Mouse (Mus musculus) midbrain, postnatal 0 days (tissue): ENCODE measurements around the gene Ankrd65. TPM values are rescaled to one million over a fixed set of nuclear protein-coding genes. Genes with fewer than 3 reads are reported as not detected.

Experiments
- ATAC-seq: fragments of 200-750 bp; cut with Nextera tagmentation; 2 replicates; pipeline ENCODE4 v1.8.0; 2017; ENCODE audit warnings: moderate number of reproducible peaks, mild to moderate bottlenecking, moderate TSS enrichment, moderate library complexity; ENCODE audit not compliant: low FRiP score
- DNase-seq: peaks from one replicate; pipeline ENCODE4 v3.0.0-alpha.2; 2015; ENCODE audit warnings: low spot score
- H3K27ac ChIP-seq: fragments of 300-500 bp; sonication (generic); 2 replicates; pipeline ENCODE4 v1.5.1; 2014; ENCODE audit warnings: low read depth, mild to moderate bottlenecking, low read length, mixed read lengths
- H3K27me3 ChIP-seq: fragments of 300-500 bp; sonication (generic); 2 replicates; pipeline ENCODE4 v1.6.1; 2014; ENCODE audit warnings: low read length, control low read depth, mixed read lengths; ENCODE audit not compliant: insufficient read depth
- H3K36me3 ChIP-seq: fragments of 300-500 bp; sonication (generic); 2 replicates; pipeline ENCODE4 v1.6.1; 2014; ENCODE audit warnings: low read length, control low read depth, mixed read lengths; ENCODE audit not compliant: insufficient read depth
- H3K4me1 ChIP-seq: fragments of 300-500 bp; sonication (generic); 2 replicates; pipeline ENCODE4 v1.6.1; 2014; ENCODE audit warnings: mild to moderate bottlenecking, control low read depth, antibody characterized with exemption, low read length, mixed read lengths; ENCODE audit not compliant: insufficient read depth
- H3K4me2 ChIP-seq: fragments of 300-500 bp; sonication (generic); 2 replicates; pipeline ENCODE4 v1.6.1; 2014; ENCODE audit warnings: low read depth, mild to moderate bottlenecking, low read length, mixed read lengths; ENCODE audit not compliant: poor library complexity, severe bottlenecking
- H3K4me3 ChIP-seq: fragments of 300-500 bp; sonication (generic); 2 replicates; pipeline ENCODE4 v1.5.1; 2014; ENCODE audit warnings: low read depth, mild to moderate bottlenecking, low read length, moderate library complexity
- H3K9ac ChIP-seq: fragments of 300-500 bp; sonication (generic); replicated peaks from 2 replicates; pipeline ENCODE4 v1.6.1; 2014; ENCODE audit warnings: mild to moderate bottlenecking, low read length, moderate library complexity, mixed read lengths; ENCODE audit not compliant: poor library complexity, severe bottlenecking
- H3K9me3 ChIP-seq: fragments of 300-500 bp; sonication (generic); 2 replicates; pipeline ENCODE4 v1.6.1; 2016; ENCODE audit warnings: low read length, control low read depth
- CTCF ChIP-seq: IDR thresholded peaks from 2 replicates; pipeline ENCODE4 v1.5.1; 2016; ENCODE audit warnings: antibody characterized with exemption, mild to moderate bottlenecking
- WGBS: fragments of 180-500 bp; shearing (Covaris S2); extraction: QIAGEN DNeasy Blood & Tissue Kit; methylation state at CpG from one replicate; pipeline ENCODE4 v1.1.7; 2014; 5-methylcytosine and 5-hydroxymethylcytosine counted together
- polyA plus RNA-seq: library from polyadenylated mRNA; unstranded; fragments of >200 nt; fragmentation: Nextera tagmentation; extraction: Ambion mirVana; gene quantifications from 2 replicates; pipeline ENCODE4 v1.2.1, GENCODE M21; 2015
- total RNA-seq: library from RNA; depleted of rRNA; stranded (reverse); fragments of >200 nt; gene quantifications from 2 replicates; pipeline ENCODE4 v1.2.3, GENCODE M21; 2014

Gene Ankrd65
- total and polyA plus RNA-seq, 2 experiments from 2014 or later = not detected

- Histone ChIP-seq H3K9me3 (no peaks in the 10 kb centered on the region), H3K4me3 (peak overlapping the region; percentile 92), H3K27ac (peak overlapping the region; percentile 94), H3K9ac (peak overlapping the region; percentile 100), H3K4me1 (peaks cover 7% of the 10 kb centered on the region; the same call in 1 of the 2 replicates), H3K27me3 (no peaks in the 10 kb centered on the region), H3K4me2 (peak overlapping the region; percentile 84), H3K36me3 (peaks cover 55% of the 10 kb centered on the region)
- under 1% methylated on average over 49 of the region's 49 CpGs for WGBS
- TF ChIP-seq CTCF = no peak
- ATAC-seq (peak; percentile 57), DNase-seq (peak; percentile 41)
Measured at GRCm38 (mm10) chr4:155812665-155813181, 22.5 kb downstream of the Ankrd65 start.

GRCm38 (mm10) chr4:155817533-155817932, 27.3 kb downstream of the Ankrd65 start:
- Histone ChIP-seq H3K9ac (no peak overlapping the region), H3K4me2 (no peak overlapping the region), H3K36me3 (peaks cover 61% of the 10 kb centered on the region), H3K27me3 (no peaks in the 10 kb centered on the region), H3K4me3 (no peak overlapping the region), H3K9me3 (no peaks in the 10 kb centered on the region), H3K27ac (no peak overlapping the region), H3K4me1 (peaks cover 5% of the 10 kb centered on the region; the same call in 1 of the 2 replicates)
- ATAC-seq (no peak), DNase-seq (no peak)
- no peak for TF ChIP-seq CTCF
- 82% methylated on average over 4 of the region's 4 CpGs for WGBS

- DNase-seq (peak; percentile 44), ATAC-seq (no peak)
- Histone ChIP-seq H3K9me3 (no peaks in the 10 kb centered on the region), H3K4me3 (no peak overlapping the region), H3K27me3 (no peaks in the 10 kb centered on the region), H3K36me3 (peaks cover 69% of the 10 kb centered on the region), H3K27ac (no peak overlapping the region), H3K4me2 (no peak overlapping the region), H3K4me1 (no peaks in the 10 kb centered on the region), H3K9ac (no peak overlapping the region)
- TF ChIP-seq CTCF = peak; percentile 50
- WGBS = 77% methylated on average over 7 of the region's 7 CpGs
Measured at GRCm38 (mm10) chr4:155821025-155821424, 30.8 kb downstream of the Ankrd65 start.

- Histone ChIP-seq H3K27me3 (no peaks in the 10 kb centered on the region), H3K9me3 (no peaks in the 10 kb centered on the region), H3K4me1 (no peaks in the 10 kb centered on the region), H3K36me3 (peaks cover 60% of the 10 kb centered on the region), H3K4me2 (no peak overlapping the region), H3K9ac (no peak overlapping the region), H3K27ac (no peak overlapping the region), H3K4me3 (no peak overlapping the region)
- 94% methylated on average over 16 of the region's 16 CpGs for WGBS
- ATAC-seq = no peak
- TF ChIP-seq CTCF = no peak
- no peak for DNase-seq
Measured at GRCm38 (mm10) chr4:155823443-155823842, 33.2 kb downstream of the Ankrd65 start.

GRCm38 (mm10) chr4:155829866-155830265, 39.6 kb downstream of the Ankrd65 start:
- DNase-seq = no peak
- peaks cover 14% of the 10 kb centered on the region for H3K36me3 ChIP-seq
- no peak for ATAC-seq
- no peak overlapping the region for H3K9ac ChIP-seq
- H3K9me3 ChIP-seq = no peaks in the 10 kb centered on the region
- no peak overlapping the region for H3K4me3 ChIP-seq
- H3K27me3 ChIP-seq = no peaks in the 10 kb centered on the region
- peaks cover 4% of the 10 kb centered on the region; the same call in 1 of the 2 replicates for H3K4me1 ChIP-seq
- H3K4me2 ChIP-seq = no peak overlapping the region
- no peak for TF ChIP-seq CTCF
- H3K27ac ChIP-seq = no peak overlapping the region
- 91% methylated on average over 4 of the region's 4 CpGs for WGBS

- Histone ChIP-seq H3K36me3 (peaks cover 18% of the 10 kb centered on the region), H3K4me3 (peak overlapping the region; percentile 79; the same call in 1 of the 2 replicates), H3K27ac (no peak overlapping the region), H3K9ac (no peak overlapping the region), H3K4me1 (peaks cover 4% of the 10 kb centered on the region; the same call in 1 of the 2 replicates), H3K27me3 (no peaks in the 10 kb centered on the region), H3K9me3 (no peaks in the 10 kb centered on the region), H3K4me2 (peak overlapping the region; percentile 96)
- DNase-seq = no peak
- TF ChIP-seq CTCF = no peak
- ATAC-seq = no peak
- 56% methylated on average over 8 of the region's 8 CpGs for WGBS
Measured at GRCm38 (mm10) chr4:155830596-155830995, 40.4 kb downstream of the Ankrd65 start.
